Mouse (Mus musculus) intestine, postnatal 0 days (tissue): Measurements from ENCODE around the gene Fgfr2. TPM values are rescaled to one million over a fixed set of nuclear protein-coding genes. Genes with fewer than 3 reads are reported as not detected.
A peak's percentile ranks its signal among the peaks of the same experiment; 100 is the strongest.

ENCODE experiments used
- ATAC-seq: fragments of 200-750 bp; cut with Nextera tagmentation; 2 replicates; pipeline ENCODE4 v1.8.0; 2017; ENCODE audit warnings: mild to moderate bottlenecking, moderate TSS enrichment, moderate library complexity
- H3K27ac ChIP-seq: fragments of 300-500 bp; sonication (generic); 2 replicates; pipeline ENCODE4 v1.5.1; 2014; ENCODE audit warnings: mild to moderate bottlenecking, low read depth, low read length, moderate library complexity
- H3K27me3 ChIP-seq: fragments of 300-500 bp; sonication (generic); replicated peaks from 2 replicates; pipeline ENCODE4 v1.6.1; 2014; ENCODE audit warnings: low read length, mixed read lengths; ENCODE audit not compliant: control insufficient read depth, insufficient read depth
- H3K36me3 ChIP-seq: fragments of 300-500 bp; sonication (generic); 2 replicates; pipeline ENCODE4 v1.6.1; 2014; ENCODE audit warnings: mild to moderate bottlenecking, moderate library complexity; ENCODE audit not compliant: control insufficient read depth, insufficient read depth
- H3K4me1 ChIP-seq: fragments of 300-500 bp; sonication (generic); replicated peaks from 2 replicates; pipeline ENCODE4 v1.6.1; 2014; ENCODE audit warnings: antibody characterized with exemption, low read length, mixed read lengths; ENCODE audit not compliant: control insufficient read depth, insufficient read depth
- H3K4me2 ChIP-seq: fragments of 300-500 bp; sonication (generic); replicated peaks from 2 replicates; pipeline ENCODE4 v1.6.1; 2014; ENCODE audit warnings: low read depth, mild to moderate bottlenecking, moderate library complexity
- H3K4me3 ChIP-seq: fragments of 300-500 bp; sonication (generic); 2 replicates; pipeline ENCODE4 v1.5.1; 2014; ENCODE audit warnings: low read depth, low read length
- H3K9ac ChIP-seq: fragments of 300-500 bp; sonication (generic); 2 replicates; pipeline ENCODE4 v1.6.1; 2014; ENCODE audit warnings: mild to moderate bottlenecking, low read depth, low read length
- H3K9me3 ChIP-seq: fragments of 300-500 bp; sonication (generic); 2 replicates; pipeline ENCODE4 v1.6.1; 2016; ENCODE audit warnings: mixed run types; ENCODE audit not compliant: control insufficient read depth
- CTCF ChIP-seq: sonication (generic); IDR thresholded peaks from 2 replicates; pipeline ENCODE4 v1.5.1; 2016; ENCODE audit warnings: low read depth, mild to moderate bottlenecking, control low read depth, antibody characterized with exemption, moderate library complexity
- WGBS: fragments of 180-500 bp; shearing (Covaris S2); extraction: QIAGEN DNeasy Blood & Tissue Kit; methylation state at CpG from one replicate; pipeline ENCODE4 v1.1.7; 2014; 5-methylcytosine and 5-hydroxymethylcytosine counted together
- polyA plus RNA-seq: library from polyadenylated mRNA; unstranded; fragments of >200 nt; fragmentation: Nextera tagmentation; extraction: Ambion mirVana; gene quantifications from 2 replicates; pipeline ENCODE4 v1.2.1, GENCODE M21; 2015

The Fgfr2 gene
- polyA plus RNA-seq, 1 experiment from 2014 or later: 29.5 TPM

DNA sequence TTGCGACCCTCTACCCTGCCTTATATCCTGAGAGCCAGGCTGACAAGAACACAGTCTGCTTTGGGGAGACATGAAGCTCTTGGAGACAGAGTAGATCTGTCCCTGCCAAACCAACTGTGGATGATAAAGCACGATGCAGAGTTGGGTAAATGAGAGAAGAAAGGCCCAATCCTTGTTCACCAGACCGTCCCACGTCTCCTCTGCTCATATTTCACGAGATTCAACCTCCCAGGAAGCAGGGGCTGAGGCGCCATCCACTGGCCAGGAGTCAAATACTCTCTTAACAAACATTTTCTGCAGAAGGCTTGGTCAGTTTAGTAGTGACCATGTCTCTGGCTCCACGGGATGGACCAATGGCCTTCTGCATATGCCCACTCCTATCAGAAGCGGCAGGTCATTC, 1938.8 kb downstream of the Fgfr2 start:
- no peak for ATAC-seq
- Histone ChIP-seq H3K9ac (no peak overlapping the region), H3K36me3 (no peaks in the 10 kb centered on the region), H3K9me3 (no peaks in the 10 kb centered on the region), H3K27ac (no peak overlapping the region), H3K4me2 (no peak overlapping the region), H3K27me3 (no peaks in the 10 kb centered on the region), H3K4me1 (no peaks in the 10 kb centered on the region), H3K4me3 (no peak overlapping the region)
- no peak for TF ChIP-seq CTCF
- WGBS: 62% methylated on average over 8 of the region's 8 CpGs

DNA sequence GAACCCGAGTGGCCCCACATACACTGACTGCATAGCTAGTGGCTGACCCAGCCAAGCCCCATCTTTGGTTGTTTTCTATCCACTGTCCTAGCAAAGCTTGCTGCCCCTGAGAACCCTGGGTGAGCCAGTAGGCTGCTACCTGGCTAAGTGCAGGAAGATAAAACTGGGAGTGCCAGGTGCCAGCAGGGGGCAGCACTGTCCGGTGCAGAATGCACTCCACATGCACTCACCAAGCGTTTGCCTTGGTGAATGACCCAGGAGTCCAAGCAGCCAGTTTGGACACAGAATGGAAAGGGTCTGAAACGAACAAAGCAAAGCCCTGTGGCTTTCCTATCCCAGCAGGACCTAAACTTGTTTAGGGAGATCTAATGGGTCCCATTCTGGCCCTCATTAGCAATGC, 1940.5 kb downstream of the Fgfr2 start:
- Histone ChIP-seq H3K9me3 (no peaks in the 10 kb centered on the region), H3K4me3 (no peak overlapping the region), H3K27me3 (no peaks in the 10 kb centered on the region), H3K36me3 (no peaks in the 10 kb centered on the region), H3K4me1 (no peaks in the 10 kb centered on the region), H3K27ac (no peak overlapping the region), H3K4me2 (no peak overlapping the region), H3K9ac (no peak overlapping the region)
- TF ChIP-seq CTCF: peak; percentile 77
- ATAC-seq: no peak
- WGBS: 42% methylated on average over 4 of the region's 4 CpGs

DNA sequence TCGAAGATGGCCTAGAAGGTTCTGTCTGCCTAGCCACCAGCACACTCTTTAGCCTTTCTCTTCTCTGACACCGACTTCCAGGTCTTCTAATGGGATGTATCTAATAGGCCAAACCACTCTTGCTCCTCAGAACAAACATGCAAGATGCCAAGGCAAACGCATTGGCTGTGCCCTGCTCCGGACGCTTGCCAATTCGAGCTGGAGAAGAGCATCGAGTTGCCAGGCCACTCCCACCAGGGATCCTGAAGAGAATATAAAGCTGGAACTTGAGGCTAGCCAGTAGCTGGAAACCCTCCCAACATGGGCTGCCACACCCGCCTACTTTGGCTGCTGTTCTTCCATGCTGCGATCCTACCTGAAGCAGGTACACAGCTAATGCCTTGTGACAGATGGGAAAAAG, 1949.0 kb downstream of the Fgfr2 start, which contains the start of gene 5430419D17Rik:
TSS of gene 5430419D17Rik (plus strand) at position 282 of the 400 bp plus-strand sequence.
- TF ChIP-seq CTCF: no peak
- Histone ChIP-seq H3K36me3 (no peaks in the 10 kb centered on the region), H3K27ac (no peak within 1 kb of the TSS), H3K9me3 (no peaks in the 10 kb centered on the region), H3K4me1 (no peaks in the 10 kb centered on the region), H3K27me3 (no peaks in the 10 kb centered on the region), H3K4me2 (no peak within 1 kb of the TSS), H3K9ac (no peak within 1 kb of the TSS), H3K4me3 (no peak within 1 kb of the TSS)
- 87% methylated on average over 9 of the region's 9 CpGs for WGBS
- ATAC-seq: no peak

DNA sequence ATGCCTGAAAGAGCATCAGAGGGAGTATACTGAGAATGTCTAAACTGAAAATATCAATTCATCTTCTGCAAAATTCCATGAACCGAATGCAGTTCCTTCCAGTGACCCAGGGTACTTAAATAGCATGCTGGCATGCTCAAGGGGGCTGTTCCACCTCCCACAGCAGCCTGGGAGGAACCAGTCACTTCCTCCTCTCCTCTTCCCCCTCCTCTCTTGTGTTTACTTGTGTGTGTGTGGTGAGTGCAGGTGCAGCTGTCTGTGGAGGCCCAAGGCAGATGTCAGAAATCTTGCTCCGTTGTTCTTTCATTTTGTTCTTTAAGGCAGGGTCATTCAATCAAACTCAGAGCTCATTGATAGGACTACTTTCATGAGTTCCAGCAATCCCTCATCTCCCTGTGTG, 1954.1 kb downstream of the Fgfr2 start:
- no peaks in the 10 kb centered on the region for H3K4me1 ChIP-seq
- ATAC-seq: no peak
- H3K27ac ChIP-seq: no peak overlapping the region
- H3K36me3 ChIP-seq: no peaks in the 10 kb centered on the region
- H3K9me3 ChIP-seq: no peaks in the 10 kb centered on the region
- 23% methylated on average over 2 of the region's 2 CpGs for WGBS
- H3K4me3 ChIP-seq: no peak overlapping the region
- TF ChIP-seq CTCF: no peak
- H3K27me3 ChIP-seq: no peaks in the 10 kb centered on the region
- H3K9ac ChIP-seq: no peak overlapping the region
- no peak overlapping the region for H3K4me2 ChIP-seq

DNA sequence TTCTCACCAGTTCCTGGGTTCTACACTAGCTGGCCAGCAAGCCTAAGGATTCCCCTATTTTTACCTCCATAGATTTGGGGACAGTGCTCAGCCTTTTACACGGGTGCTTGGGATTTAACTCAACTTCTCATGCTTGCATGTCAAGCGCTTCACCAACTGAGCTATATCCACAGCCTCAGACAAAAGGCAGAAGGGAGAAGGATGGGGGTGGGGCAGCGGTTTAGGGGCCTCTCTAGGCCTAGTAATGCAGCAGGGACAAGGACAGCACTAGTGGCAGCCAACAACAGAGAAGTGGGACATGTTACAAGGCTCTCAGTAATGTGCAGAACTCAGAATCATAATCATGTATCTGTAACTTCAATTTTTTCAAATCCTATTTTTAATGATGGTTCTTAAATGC, 1955.4 kb downstream of the Fgfr2 start:
- Histone ChIP-seq H3K4me1 (no peaks in the 10 kb centered on the region), H3K27ac (no peak overlapping the region), H3K27me3 (no peaks in the 10 kb centered on the region), H3K9me3 (no peaks in the 10 kb centered on the region), H3K4me2 (no peak overlapping the region), H3K36me3 (no peaks in the 10 kb centered on the region), H3K4me3 (no peak overlapping the region), H3K9ac (no peak overlapping the region)
- 75% methylated on average over 3 of the region's 3 CpGs for WGBS
- TF ChIP-seq CTCF: no peak
- ATAC-seq: no peak

DNA sequence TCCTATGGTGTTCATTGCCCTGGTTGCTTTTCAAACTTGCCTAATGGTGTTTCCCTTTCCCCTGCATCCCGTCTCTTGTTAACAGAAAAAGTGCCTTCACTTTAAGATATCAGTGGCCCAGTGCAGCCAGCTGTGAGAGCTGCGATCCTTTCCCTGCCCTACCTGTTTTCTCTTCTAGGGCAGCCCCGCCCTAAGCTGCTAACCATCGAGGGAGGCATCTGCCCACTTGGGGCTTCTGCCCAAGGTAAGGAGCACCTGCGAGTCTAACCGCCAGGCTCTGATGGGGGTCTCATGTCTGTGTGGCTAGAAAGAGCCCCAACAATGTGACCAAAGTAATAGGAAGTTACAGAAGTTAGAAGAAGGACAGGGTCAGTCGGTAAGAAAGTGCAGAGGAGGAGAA, 1960.9 kb downstream of the Fgfr2 start:
- TF ChIP-seq CTCF: no peak
- no peak overlapping the region for H3K4me3 ChIP-seq
- H3K9me3 ChIP-seq: no peaks in the 10 kb centered on the region
- no peaks in the 10 kb centered on the region for H3K4me1 ChIP-seq
- no peaks in the 10 kb centered on the region for H3K36me3 ChIP-seq
- ATAC-seq: no peak
- 49% methylated on average over 7 of the region's 7 CpGs for WGBS
- no peak overlapping the region for H3K9ac ChIP-seq
- no peak overlapping the region for H3K27ac ChIP-seq
- H3K4me2 ChIP-seq: no peak overlapping the region
- H3K27me3 ChIP-seq: no peaks in the 10 kb centered on the region

DNA sequence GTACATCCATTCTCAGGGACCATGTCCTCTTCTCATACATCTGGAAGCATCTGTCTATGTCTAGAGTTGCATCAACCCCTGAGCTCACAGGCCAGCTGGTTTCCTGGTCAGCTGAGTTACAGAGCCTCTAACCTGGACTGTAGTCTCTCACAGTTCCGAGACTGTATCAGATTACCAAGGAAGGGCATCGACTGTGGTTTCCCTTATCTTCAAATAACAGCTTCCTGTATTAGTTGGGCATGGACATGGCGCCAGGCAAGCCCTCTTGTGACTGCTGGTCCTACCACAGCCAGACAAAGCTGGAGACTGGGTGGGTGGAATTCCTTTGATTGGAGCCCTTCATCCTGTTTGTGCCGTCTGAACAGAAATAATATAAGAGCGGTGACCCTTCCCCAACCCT, 1970.1 kb downstream of the Fgfr2 start:
- WGBS: 73% methylated on average over 5 of the region's 5 CpGs
- H3K4me1 ChIP-seq: no peaks in the 10 kb centered on the region

More for the DNA sequence above, 1970.1 kb downstream of the Fgfr2 start:
- no peaks in the 10 kb centered on the region for H3K27me3 ChIP-seq
- no peak overlapping the region for H3K4me3 ChIP-seq
- H3K9ac ChIP-seq: no peak overlapping the region
- H3K27ac ChIP-seq: no peak overlapping the region
- H3K36me3 ChIP-seq: no peaks in the 10 kb centered on the region
- ATAC-seq: no peak
- no peak overlapping the region for H3K4me2 ChIP-seq
- no peaks in the 10 kb centered on the region for H3K9me3 ChIP-seq
- TF ChIP-seq CTCF: no peak
